Mouse (Mus musculus) left cerebral cortex, postnatal 14 days (tissue): ENCODE results near the gene Pkdcc. TPM values are rescaled to one million over a fixed set of nuclear protein-coding genes. Genes with fewer than 3 reads are reported as not detected.

Experiments
- DNase-seq, 2 experiments: peaks; one replicate each; pipeline ENCODE4 v3.0.0; 2021 to 2022; ENCODE audit warnings: low spot score in 2 of 2, mixed read lengths in 1 of 2
- intact Hi-C: fragments of 180-260 bp; cut with DNase I; formaldehyde crosslinking; loops from one replicate; pipeline ENCODE4 v1.15.1; 2025
- total RNA-seq, 2 experiments: library from RNA; stranded (reverse); gene quantifications; 2 replicates each; pipeline ENCODE4 v1.2.3; 2021

Gene Pkdcc
- total RNA-seq, 2 experiments from 2014 or later = 15.6 to 20.2 TPM

GRCm38 (mm10) chr17:83208455-83208854 lies 6.6 kb upstream of the Pkdcc start:
- intact Hi-C loops = no loop called here
- DNase-seq = no peak

DNA sequence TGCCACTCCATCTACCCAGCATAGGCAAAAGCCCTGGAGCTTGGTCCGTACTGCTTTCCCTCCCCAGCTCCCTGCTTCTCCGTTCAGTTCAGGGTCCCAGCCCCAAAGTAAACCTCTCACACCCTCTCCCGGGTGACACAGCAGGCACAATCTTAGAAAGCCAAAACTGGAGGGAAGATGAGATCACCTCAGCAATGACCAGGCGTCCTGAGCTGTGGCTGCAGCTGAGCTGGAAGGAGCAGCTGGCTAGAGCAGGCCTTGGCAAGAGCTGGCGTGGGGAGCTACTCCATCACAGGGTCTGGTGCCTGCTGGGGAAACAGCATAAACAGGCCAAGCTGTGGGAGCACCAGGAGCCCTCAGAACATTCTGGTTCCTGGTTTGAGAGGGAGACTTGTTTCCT lies 4.6 kb upstream of the Pkdcc start:
- intact Hi-C loops = loop anchor here (10.0 kb wide), 1 partner anchor 86 kb away; no protein-coding TSS in a partner anchor
- no peak for DNase-seq

GRCm38 (mm10) chr17:83211196-83211595 lies 3.9 kb upstream of the Pkdcc start:
- no peak for DNase-seq
- intact Hi-C loops = loop anchor here (10.0 kb wide), 1 partner anchor 86 kb away; no protein-coding TSS in a partner anchor

- intact Hi-C loops = loop anchor here (10.0 kb wide), 1 partner anchor 88 kb away; no protein-coding TSS in a partner anchor
- no peak for DNase-seq
Observed at GRCm38 (mm10) chr17:83212422-83212821, 2.7 kb upstream of the Pkdcc start.

- DNase-seq = no peak
- intact Hi-C loops = loop anchor here (10.0 kb wide), 1 partner anchor 89 kb away; no protein-coding TSS in a partner anchor
Observed at GRCm38 (mm10) chr17:83213228-83213915, 1.7 kb upstream of the Pkdcc start.

GRCm38 (mm10) chr17:83214161-83214592 lies 915 bp upstream of the Pkdcc start:
- DNase-seq = peak; percentile 51 to 53
- intact Hi-C loops = loop anchor here (10.0 kb wide), 1 partner anchor 89 kb away; no protein-coding TSS in a partner anchor

DNA sequence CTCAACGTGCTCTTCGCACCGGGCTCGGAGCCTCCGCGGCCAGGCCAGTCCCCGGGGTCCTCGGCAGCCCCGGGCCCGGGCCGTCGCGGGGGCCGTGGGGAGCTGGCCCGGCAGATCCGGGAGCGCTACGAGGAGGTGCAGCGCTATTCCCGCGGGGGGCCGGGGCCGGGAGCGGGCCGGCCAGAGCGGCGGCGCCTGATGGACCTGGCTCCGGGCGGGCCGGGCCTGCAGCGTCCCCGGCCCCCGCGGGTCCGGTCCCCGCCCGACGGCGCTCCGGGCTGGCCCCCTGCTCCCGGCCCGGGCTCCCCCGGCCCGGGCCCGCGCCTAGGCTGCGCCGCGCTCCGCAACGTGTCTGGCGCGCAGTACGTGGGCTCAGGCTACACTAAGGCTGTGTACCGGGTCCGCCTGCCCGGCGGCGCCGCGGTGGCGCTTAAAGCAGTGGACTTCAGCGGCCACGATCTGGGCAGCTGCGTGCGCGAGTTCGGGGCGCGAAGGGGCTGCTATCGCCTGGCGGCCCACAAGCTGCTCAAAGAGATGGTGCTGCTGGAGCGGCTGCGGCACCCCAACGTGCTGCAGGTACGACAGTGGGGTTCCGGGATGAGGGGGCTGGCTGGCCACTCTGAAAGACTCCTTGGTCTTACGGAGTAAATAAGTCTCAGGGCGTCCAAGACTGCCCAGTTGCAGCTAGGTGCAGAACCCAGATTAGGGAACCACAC lies 595 bp downstream of the Pkdcc start:
- intact Hi-C loops = loop anchor here (10.0 kb wide), 1 partner anchor 91 kb away; no protein-coding TSS in a partner anchor
- DNase-seq = peak; percentile 45 to 52

GRCm38 (mm10) chr17:83216251-83216919 lies 1.3 kb downstream of the Pkdcc start:
- intact Hi-C loops = loop anchor here (10.0 kb wide), 1 partner anchor 92 kb away; no protein-coding TSS in a partner anchor
- no peak for DNase-seq

DNA sequence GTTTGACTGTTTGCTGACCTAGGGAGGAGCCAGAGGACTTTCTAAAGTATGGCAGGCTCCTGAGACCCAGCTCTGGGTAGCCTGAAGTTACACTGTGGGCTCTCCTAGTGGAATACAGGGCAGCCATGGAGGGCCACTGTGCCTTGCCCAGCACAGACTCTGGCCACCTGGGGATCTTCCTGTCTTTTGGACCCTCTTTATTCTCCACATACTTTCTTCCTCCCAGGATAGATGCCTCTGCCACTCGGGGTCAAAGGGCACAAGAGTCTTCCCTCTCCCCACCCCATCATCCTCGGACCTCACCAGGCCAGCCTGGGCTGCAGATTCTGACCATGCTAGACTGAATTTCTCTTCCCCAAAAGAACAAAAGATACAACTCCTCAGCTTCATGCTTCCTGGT lies 3.1 kb downstream of the Pkdcc start:
- intact Hi-C loops = loop anchor here (10.0 kb wide), 1 partner anchor 93 kb away; no protein-coding TSS in a partner anchor
- DNase-seq = no peak

DNA sequence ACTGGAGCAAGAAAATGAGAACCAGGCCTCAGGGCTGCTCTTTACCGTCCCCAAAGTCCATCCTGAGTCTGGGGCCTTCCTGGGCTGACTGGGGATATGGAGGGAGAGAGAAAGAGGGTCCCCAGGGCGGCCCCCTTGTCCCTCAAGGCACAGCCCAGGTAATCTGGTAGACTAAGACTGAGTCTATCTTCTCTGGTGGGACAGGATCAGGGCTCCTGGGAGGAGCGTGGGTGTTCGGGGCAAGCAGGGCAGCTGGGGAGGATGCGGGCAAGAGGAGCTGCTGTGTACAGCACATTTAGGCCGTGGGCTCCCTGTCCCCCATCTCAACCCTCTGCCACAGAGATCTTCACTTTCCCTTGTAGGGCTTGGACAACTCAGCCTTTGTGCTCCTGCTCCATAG lies 3.6 kb downstream of the Pkdcc start:
- DNase-seq = no peak
- intact Hi-C loops = loop anchor here (10.0 kb wide), 1 partner anchor 94 kb away; no protein-coding TSS in a partner anchor

DNA sequence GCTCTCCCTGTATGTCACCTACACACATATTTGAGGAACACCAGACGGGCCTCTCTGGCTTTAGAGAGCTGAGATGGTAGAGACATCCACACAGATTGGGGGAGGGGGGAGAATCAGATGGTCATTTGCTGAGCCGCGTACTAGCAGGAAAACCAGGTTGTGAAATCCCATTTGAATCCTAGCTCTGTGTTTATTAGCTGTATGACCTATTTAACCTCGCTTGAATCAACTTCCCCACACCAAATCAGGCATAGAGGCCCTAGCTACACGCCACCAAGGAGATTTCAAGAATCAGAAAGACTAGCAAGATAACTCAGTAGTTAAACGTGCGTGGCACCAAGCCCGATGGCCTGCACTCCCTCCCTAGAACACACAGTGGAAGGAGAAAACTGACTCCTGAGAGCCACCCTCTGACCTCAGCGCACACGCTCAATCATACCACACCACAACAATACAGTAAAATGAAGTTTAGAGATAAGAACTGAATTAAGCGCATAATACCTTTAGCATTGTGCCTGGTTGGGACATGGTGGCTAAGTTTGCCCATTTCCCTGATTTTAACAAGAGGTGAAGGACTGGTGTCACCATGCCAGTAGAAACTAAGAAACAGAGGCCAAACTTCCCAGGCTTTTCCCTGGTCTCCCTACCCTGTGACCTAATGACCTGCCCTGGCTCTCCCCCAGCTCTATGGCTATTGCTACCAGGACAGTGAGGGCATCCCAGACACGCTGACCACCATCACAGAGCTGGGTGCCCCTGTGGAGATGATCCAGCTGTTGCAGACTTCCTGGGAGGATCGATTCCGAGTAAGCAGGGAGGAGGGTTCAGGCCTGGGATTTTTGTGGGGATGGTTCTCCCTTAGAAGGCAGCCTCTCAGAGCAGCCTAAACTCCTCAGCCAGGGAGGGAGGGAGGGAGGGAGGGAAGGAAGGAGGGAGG lies 4.5 kb downstream of the Pkdcc start:
- intact Hi-C loops = loop anchor here (10.0 kb wide), 1 partner anchor 95 kb away; no protein-coding TSS in a partner anchor
- DNase-seq = no peak

DNA sequence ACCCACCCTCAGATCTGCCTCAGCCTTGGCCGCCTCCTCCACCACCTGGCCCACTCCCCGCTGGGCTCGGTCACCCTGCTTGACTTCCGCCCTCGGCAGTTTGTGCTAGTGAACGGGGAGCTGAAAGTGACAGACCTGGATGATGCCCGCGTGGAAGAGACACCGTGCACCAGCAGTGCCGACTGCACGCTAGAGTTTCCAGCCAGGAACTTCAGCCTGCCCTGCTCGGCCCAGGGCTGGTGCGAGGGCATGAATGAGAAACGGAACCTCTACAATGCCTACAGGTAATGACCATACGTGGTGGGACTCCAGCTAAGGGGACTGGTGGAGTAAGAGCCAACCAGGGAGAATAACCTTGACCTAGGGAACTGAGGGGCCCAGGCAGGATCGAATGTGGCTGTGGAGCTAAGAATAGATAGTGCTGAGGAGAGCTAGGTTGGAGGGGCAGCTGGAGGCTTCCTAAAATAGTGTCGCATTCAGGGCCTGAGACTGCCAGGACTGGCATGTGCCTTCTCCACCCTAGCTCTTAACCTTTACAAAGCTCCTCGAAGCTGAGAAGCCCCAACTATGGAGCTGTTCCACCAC lies 6.0 kb downstream of the Pkdcc start:
- DNase-seq = no peak
- intact Hi-C loops = no loop called here

DNA sequence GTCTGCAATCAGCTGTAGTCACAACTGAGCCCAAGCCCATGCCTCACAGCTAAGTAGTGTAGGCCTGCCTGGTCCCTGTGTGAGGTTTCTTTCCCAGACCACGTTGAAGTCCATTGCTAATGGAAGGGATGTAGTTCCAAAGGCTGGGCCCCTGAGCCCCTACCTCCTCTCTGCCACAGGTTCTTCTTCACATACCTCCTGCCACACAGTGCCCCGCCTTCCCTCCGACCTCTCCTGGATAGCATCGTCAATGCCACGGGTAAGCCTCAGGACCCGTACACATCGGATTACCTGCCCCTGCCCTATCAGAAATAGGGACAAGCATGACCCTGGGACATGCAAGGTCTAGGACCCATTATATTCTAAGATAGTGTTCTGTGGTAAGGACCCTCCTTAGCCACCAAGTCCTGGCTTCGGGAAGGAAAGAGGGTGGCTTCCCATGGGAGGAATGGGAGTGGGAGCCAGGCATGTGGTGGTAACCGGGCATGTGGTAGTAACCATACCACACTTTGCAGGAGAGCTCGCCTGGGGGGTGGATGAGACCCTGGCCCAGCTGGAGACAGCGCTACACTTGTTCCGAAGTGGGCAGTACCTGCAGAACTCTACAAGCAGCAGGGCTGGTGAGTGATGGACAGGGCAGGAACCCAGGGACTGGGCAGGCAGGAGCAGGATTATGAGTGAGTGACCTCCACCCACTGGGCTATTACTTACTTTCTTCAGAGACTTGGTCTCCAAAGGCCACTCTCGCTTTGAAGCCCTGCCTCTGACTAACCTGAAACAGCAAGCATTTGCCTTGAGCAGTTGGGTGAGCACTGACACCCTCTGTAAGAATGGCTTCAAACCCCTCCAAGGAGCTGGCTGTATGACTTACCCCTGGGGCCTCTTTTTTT lies 6.8 kb downstream of the Pkdcc start:
- intact Hi-C loops = no loop called here
- no peak for DNase-seq

DNA sequence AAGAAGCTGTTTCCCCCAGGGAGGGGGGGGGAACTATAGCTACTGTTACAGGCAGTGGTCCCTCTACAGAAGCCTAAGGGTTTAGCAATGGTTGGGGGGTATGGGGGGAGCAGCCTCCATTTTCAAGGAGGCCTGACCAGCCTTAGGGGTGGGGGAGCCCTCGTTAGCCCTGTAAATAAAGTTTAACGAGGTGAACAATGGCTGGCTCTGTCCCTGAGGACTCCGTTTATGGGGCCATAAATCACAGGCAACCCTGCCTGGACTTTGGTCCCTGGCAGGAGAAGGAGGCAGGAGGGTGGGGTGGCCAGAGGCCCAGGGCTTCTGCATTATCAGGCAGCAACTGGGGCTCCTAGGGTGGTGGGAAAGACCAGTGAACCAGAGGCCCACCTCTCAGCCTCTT lies 7.6 kb downstream of the Pkdcc start:
- intact Hi-C loops = no loop called here
- no peak for DNase-seq

DNA sequence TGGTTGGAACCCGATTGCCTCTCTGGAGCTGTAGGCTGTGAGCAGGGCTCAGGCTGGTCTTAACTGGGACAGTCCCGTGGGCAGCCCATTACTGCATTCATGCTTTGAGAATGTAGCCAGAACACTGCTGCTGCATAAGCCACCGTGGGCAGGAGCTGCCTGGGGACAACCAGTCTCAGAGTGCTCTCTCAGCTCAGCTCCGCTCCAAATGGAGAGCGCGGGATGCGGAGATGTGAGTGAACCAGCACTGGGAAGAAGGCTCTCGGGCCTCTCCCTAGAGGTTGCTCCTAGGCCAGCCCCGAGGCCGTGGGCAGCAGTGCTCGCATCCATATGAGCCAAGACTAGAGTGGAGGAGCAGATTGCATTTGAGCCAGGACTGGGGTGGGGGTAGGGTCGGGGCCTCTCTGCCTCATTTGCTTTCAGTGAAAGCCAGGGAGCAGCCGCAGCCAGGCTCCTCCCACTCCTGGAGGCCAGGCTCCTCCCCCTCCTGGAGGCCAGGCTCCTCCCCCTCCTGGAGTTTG lies 9.4 kb downstream of the Pkdcc start:
- DNase-seq = peak; percentile 46 to 76
- intact Hi-C loops = no loop called here

DNA sequence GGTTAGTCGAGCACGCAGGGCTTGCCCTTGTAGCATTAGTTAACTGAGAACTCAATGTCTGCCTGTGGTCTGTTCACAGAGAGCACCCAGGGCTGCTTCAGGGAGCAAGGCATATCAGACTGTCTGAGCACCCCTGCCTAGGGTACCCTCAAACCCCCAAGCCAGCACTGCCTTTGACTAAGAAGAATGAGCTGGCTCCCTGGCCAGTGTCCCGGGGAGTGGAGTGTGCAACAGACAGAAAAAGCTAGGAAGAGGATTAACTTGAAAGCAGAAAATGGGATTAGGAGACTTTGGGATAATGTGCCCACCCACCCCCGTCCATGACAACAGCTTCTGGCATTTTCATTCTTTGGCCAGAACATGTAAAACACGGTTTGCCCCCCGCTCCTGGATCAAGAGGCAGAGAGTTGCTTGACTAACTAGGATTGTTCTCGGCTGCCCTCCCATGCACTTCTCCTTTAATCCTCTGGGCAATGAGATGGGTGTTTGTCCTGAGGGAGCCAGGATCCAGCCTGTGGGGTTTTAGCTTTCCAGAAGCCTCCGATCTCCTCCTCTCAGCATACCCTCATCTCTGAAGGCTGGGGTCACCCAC lies 11.4 kb downstream of the Pkdcc start:
- intact Hi-C loops = no loop called here
- no peak for DNase-seq

- DNase-seq = no peak
- intact Hi-C loops = no loop called here
Observed at GRCm38 (mm10) chr17:83231357-83231756, 16.3 kb downstream of the Pkdcc start.
